Mouse (Mus musculus): ENCODE measurements around the gene Ubqln1. TPM values are rescaled to one million over a fixed set of nuclear protein-coding genes. Genes with fewer than 3 reads are reported as not detected.
A peak's percentile ranks its signal among the peaks of the same experiment; 100 is the strongest.

The Ubqln1 gene
- polyA plus RNA-seq, 1 experiment from 2014 or later, result 132 TPM

- Histone ChIP-seq H3K4me1 (replicated peaks) (no peaks in the 10 kb centered on the region), H3K27me3 (no peaks in the 10 kb centered on the region), H3K9ac (replicated peaks) (no peak overlapping the region), H3K36me3 (peaks cover 82% of the 10 kb centered on the region), H3K4me3 (replicated peaks) (no peak overlapping the region), H3K9me3 (no peaks in the 10 kb centered on the region), H3K4me2 (replicated peaks) (no peak overlapping the region), H3K27ac (no peak overlapping the region)
- no peak for ATAC-seq
- WGBS, result 88% methylated on average over 9 of the region's 9 CpGs
These were observed 37.8 kb downstream of the Ubqln1 start for GRCm38 (mm10) chr13:58177511-58178208.

GRCm38 (mm10) chr13:58176105-58176504 lies 39.3 kb downstream of the Ubqln1 start:
- Histone ChIP-seq H3K4me2 (replicated peaks) (no peak overlapping the region), H3K9me3 (no peaks in the 10 kb centered on the region), H3K27ac (no peak overlapping the region), H3K4me3 (replicated peaks) (no peak overlapping the region), H3K9ac (replicated peaks) (no peak overlapping the region), H3K27me3 (no peaks in the 10 kb centered on the region), H3K36me3 (peaks cover 74% of the 10 kb centered on the region), H3K4me1 (replicated peaks) (no peaks in the 10 kb centered on the region)
- no peak for ATAC-seq
- 95% methylated on average over 3 of the region's 3 CpGs for WGBS

- Histone ChIP-seq H3K9me3 (no peaks in the 10 kb centered on the region), H3K4me1 (replicated peaks) (peaks cover 6% of the 10 kb centered on the region; the same call in 1 of the 2 replicates), H3K27me3 (no peaks in the 10 kb centered on the region), H3K4me2 (replicated peaks) (no peak overlapping the region), H3K36me3 (peaks cover 48% of the 10 kb centered on the region), H3K4me3 (replicated peaks) (no peak overlapping the region), H3K27ac (peak overlapping the region; percentile 0; the same call in 1 of the 2 replicates), H3K9ac (replicated peaks) (no peak overlapping the region)
- no peak for ATAC-seq
These were observed 47.3 kb downstream of the Ubqln1 start for GRCm38 (mm10) chr13:58168119-58168518.

- H3K9ac ChIP-seq (replicated peaks), result no peak overlapping the region
- no peak overlapping the region for H3K27ac ChIP-seq
- H3K36me3 ChIP-seq, result peaks cover 58% of the 10 kb centered on the region
- H3K27me3 ChIP-seq, result no peaks in the 10 kb centered on the region
- 97% methylated on average over 12 of the region's 12 CpGs for WGBS
- H3K9me3 ChIP-seq, result 0 out of 2 replicates have a peak, but pooled peaks cover 6% of the 10 kb centered on the region
- H3K4me3 ChIP-seq (replicated peaks), result no peak overlapping the region
- no peak for ATAC-seq
- H3K4me2 ChIP-seq (replicated peaks), result no peak overlapping the region
- H3K4me1 ChIP-seq (replicated peaks), result peaks cover 7% of the 10 kb centered on the region
These were observed 52.1 kb downstream of the Ubqln1 start for GRCm38 (mm10) chr13:58163343-58163742.

GRCm38 (mm10) chr13:58160761-58161160 lies 54.7 kb downstream of the Ubqln1 start:
- H3K27ac ChIP-seq, result no peak overlapping the region
- H3K4me3 ChIP-seq (replicated peaks), result no peak overlapping the region
- H3K4me1 ChIP-seq (replicated peaks), result peaks cover 18% of the 10 kb centered on the region
- no peak overlapping the region for H3K4me2 ChIP-seq (replicated peaks)
- H3K9ac ChIP-seq (replicated peaks), result no peak overlapping the region
- no peaks in the 10 kb centered on the region for H3K27me3 ChIP-seq
- no peak for ATAC-seq
- H3K36me3 ChIP-seq, result peaks cover 52% of the 10 kb centered on the region
- 0 out of 2 replicates have a peak, but pooled peaks cover 6% of the 10 kb centered on the region for H3K9me3 ChIP-seq
- 95% methylated on average over 15 of the region's 15 CpGs for WGBS

GRCm38 (mm10) chr13:58158099-58158912 lies 57.1 kb downstream of the Ubqln1 start:
- Histone ChIP-seq H3K4me3 (replicated peaks) (peak overlapping the region; percentile 91), H3K36me3 (peaks cover 35% of the 10 kb centered on the region), H3K9ac (replicated peaks) (peak overlapping the region; percentile 86), H3K4me1 (replicated peaks) (peaks cover 18% of the 10 kb centered on the region), H3K27ac (peak overlapping the region; percentile 67; the same call in 1 of the 2 replicates), H3K4me2 (replicated peaks) (peak overlapping the region; percentile 94), H3K9me3 (0 out of 2 replicates have a peak, but pooled peaks cover 6% of the 10 kb centered on the region), H3K27me3 (no peaks in the 10 kb centered on the region)
- 8% methylated on average over 16 of the region's 16 CpGs for whole genome bisulfite sequencing
- ATAC-seq, result peak; percentile 81

GRCm38 (mm10) chr13:58157447-58158098 lies 57.9 kb downstream of the Ubqln1 start, which contains the start of gene Idnk:
Idnk (plus strand) TSS chr13:58157649.
- peak; percentile 87 for ATAC-seq
- under 1% methylated on average over 28 of the region's 30 CpGs for WGBS

GRCm38 (mm10) chr13:58157036-58157435 lies 58.4 kb downstream of the Ubqln1 start:
- Histone ChIP-seq H3K9me3 (0 out of 2 replicates have a peak, but pooled peaks cover 6% of the 10 kb centered on the region), H3K9ac (replicated peaks) (peak overlapping the region; percentile 86), H3K27me3 (no peaks in the 10 kb centered on the region), H3K27ac (peak overlapping the region; percentile 67; the same call in 1 of the 2 replicates), H3K4me1 (replicated peaks) (peaks cover 18% of the 10 kb centered on the region), H3K4me3 (replicated peaks) (peak overlapping the region; percentile 91), H3K36me3 (peaks cover 23% of the 10 kb centered on the region), H3K4me2 (replicated peaks) (peak overlapping the region; percentile 94)
- WGBS, result 25% methylated on average over 8 of the region's 8 CpGs
- ATAC-seq, result no peak

More at GRCm38 (mm10) chr13:58157447-58158098, 57.9 kb downstream of the Ubqln1 start, which contains the start of gene Idnk:
- H3K9me3 ChIP-seq, result 0 out of 2 replicates have a peak, but pooled peaks cover 6% of the 10 kb centered on the region
- peak within 1 kb of the TSS; percentile 86 for H3K9ac ChIP-seq (replicated peaks)
- H3K4me2 ChIP-seq (replicated peaks), result peak within 1 kb of the TSS; percentile 94
- peaks cover 28% of the 10 kb centered on the region for H3K36me3 ChIP-seq
- H3K4me3 ChIP-seq (replicated peaks), result peak within 1 kb of the TSS; percentile 91
- peak within 1 kb of the TSS; percentile 67 for H3K27ac ChIP-seq
- H3K27me3 ChIP-seq, result no peaks in the 10 kb centered on the region
- peaks cover 18% of the 10 kb centered on the region for H3K4me1 ChIP-seq (replicated peaks)

- Histone ChIP-seq H3K4me1 (replicated peaks) (peaks cover 18% of the 10 kb centered on the region), H3K27me3 (no peaks in the 10 kb centered on the region), H3K9ac (replicated peaks) (no peak overlapping the region), H3K36me3 (peaks cover 15% of the 10 kb centered on the region), H3K4me2 (replicated peaks) (no peak overlapping the region), H3K9me3 (no peaks in the 10 kb centered on the region), H3K27ac (no peak overlapping the region), H3K4me3 (replicated peaks) (no peak overlapping the region)
- 93% methylated on average over 2 of the region's 2 CpGs for WGBS
- ATAC-seq, result no peak
These were observed 59.4 kb downstream of the Ubqln1 start for GRCm38 (mm10) chr13:58156031-58156430.

GRCm38 (mm10) chr13:58150442-58150841 lies 65.0 kb downstream of the Ubqln1 start:
- H3K9ac ChIP-seq (replicated peaks), result no peak overlapping the region
- peaks cover 7% of the 10 kb centered on the region; the same call in 1 of the 2 replicates for H3K4me1 ChIP-seq (replicated peaks)
- H3K27ac ChIP-seq, result no peak overlapping the region
- 80% methylated on average over 11 of the region's 11 CpGs for WGBS
- H3K36me3 ChIP-seq, result no peaks in the 10 kb centered on the region
- H3K27me3 ChIP-seq, result 0 out of 2 replicates have a peak, but pooled peaks cover 3% of the 10 kb centered on the region
- no peak overlapping the region for H3K4me3 ChIP-seq (replicated peaks)
- no peaks in the 10 kb centered on the region for H3K9me3 ChIP-seq
- no peak for ATAC-seq
- no peak overlapping the region for H3K4me2 ChIP-seq (replicated peaks)

- no peak overlapping the region for H3K4me2 ChIP-seq (replicated peaks)
- no peak overlapping the region for H3K4me3 ChIP-seq (replicated peaks)
- H3K4me1 ChIP-seq (replicated peaks), result peaks cover 7% of the 10 kb centered on the region; the same call in 1 of the 2 replicates
- H3K27me3 ChIP-seq, result 0 out of 2 replicates have a peak, but pooled peaks cover 3% of the 10 kb centered on the region
- H3K27ac ChIP-seq, result no peak overlapping the region
- H3K9ac ChIP-seq (replicated peaks), result no peak overlapping the region
- H3K9me3 ChIP-seq, result no peaks in the 10 kb centered on the region
- WGBS, result 93% methylated on average over 3 of the region's 3 CpGs
- H3K36me3 ChIP-seq, result no peaks in the 10 kb centered on the region
- ATAC-seq, result no peak
These were observed 65.8 kb downstream of the Ubqln1 start for GRCm38 (mm10) chr13:58149629-58150028.

Data from midbrain, embryonic 13.5 days (tissue).